Mouse (Mus musculus) central nervous system, embryonic 14 days (tissue): ENCODE measurements around the gene Ccdc22. TPM values are rescaled to one million over a fixed set of nuclear protein-coding genes. Genes with fewer than 3 reads are reported as not detected.

Source experiments
- polyA plus RNA-seq: library from polyadenylated mRNA; depleted of rRNA; stranded (reverse); fragments of >200 nt; gene quantifications from 2 replicates; pipeline ENCODE4 v1.2.3, GENCODE M21; 2012; rRNA removed

The Ccdc22 gene
- polyA plus RNA-seq = 31.5 and 35.4 TPM in 2 replicates

GRCm38 (mm10) chrX:7604879-7605574 lies at the start of gene Ccdc22:
Gene Ccdc22 (minus strand): TSS chrX:7605517.

GRCm38 (mm10) chrX:7638401-7639091 lies 33.2 kb upstream of the Ccdc22 start, which contains the start of gene Syp:
Gene Syp (plus strand): TSS chrX:7638471.

GRCm38 (mm10) chrX:7606783-7607182 lies 1.5 kb upstream of the Ccdc22 start, which contains the start of gene Cacna1f:
Gene Cacna1f (plus strand): TSS chrX:7607083.

GRCm38 (mm10) chrX:7574087-7574884 lies 31.0 kb downstream of the Ccdc22 start, which contains the start of gene Ppp1r3f:
Gene Ppp1r3f (minus strand): TSS chrX:7574283.

GRCm38 (mm10) chrX:7573176-7574086 lies 31.9 kb downstream of the Ccdc22 start, which contains the start of gene Foxp3:
Gene Foxp3 (plus strand): TSS chrX:7573644.

Other genes starting within 250 kb of the Ccdc22 start
- 6.0 and 6.1 TPM in 2 replicates for gene Usp27x, start 229.7 kb downstream of the Ccdc22 start, polyA plus RNA-seq
- gene Foxp3, start 31.9 kb downstream of the Ccdc22 start, polyA plus RNA-seq = 0.05 and 0.10 TPM in 2 replicates
- 8.5 and 9.5 TPM in 2 replicates for gene Ppp1r3f, start 31.2 kb downstream of the Ccdc22 start, polyA plus RNA-seq
- gene Cacna1f, start 1.6 kb upstream of the Ccdc22 start, polyA plus RNA-seq = 0.18 and 0.19 TPM in 2 replicates
- 161 and 177 TPM in 2 replicates for gene Syp, start 33.0 kb upstream of the Ccdc22 start, polyA plus RNA-seq
- gene Prickle3, start 51.7 kb upstream of the Ccdc22 start, polyA plus RNA-seq = 3.5 and 6.4 TPM in 2 replicates
- 46.2 and 64.5 TPM in 2 replicates for gene Plp2, start 65.9 kb upstream of the Ccdc22 start, polyA plus RNA-seq
- 0.20 and 0.29 TPM in 2 replicates for gene Magix, start 75.7 kb upstream of the Ccdc22 start, polyA plus RNA-seq
- 29.7 and 33.7 TPM in 2 replicates for gene Gpkow, start 91.6 kb upstream of the Ccdc22 start, polyA plus RNA-seq
- 47.9 and 48.4 TPM in 2 replicates for gene Wdr45, start 108.8 kb upstream of the Ccdc22 start, polyA plus RNA-seq
- gene Gm45208, start 116.7 kb upstream of the Ccdc22 start, polyA plus RNA-seq = 0.57 and 0.83 TPM in 2 replicates
- gene Praf2, start 122.9 kb upstream of the Ccdc22 start, polyA plus RNA-seq = 99.6 and 106 TPM in 2 replicates
- 60.1 and 61.7 TPM in 2 replicates for gene Ccdc120, start 145.4 kb upstream of the Ccdc22 start, polyA plus RNA-seq
- 17.1 and 19.2 TPM in 2 replicates for gene Tfe3, start 157.0 kb upstream of the Ccdc22 start, polyA plus RNA-seq
- 93.9 and 102 TPM in 2 replicates for gene Gripap1, start 184.2 kb upstream of the Ccdc22 start, polyA plus RNA-seq
- gene Kcnd1, start 216.8 kb upstream of the Ccdc22 start, polyA plus RNA-seq = 4.7 and 5.3 TPM in 2 replicates
- 59.6 and 60.4 TPM in 2 replicates for gene Otud5, start 235.8 kb upstream of the Ccdc22 start, polyA plus RNA-seq